Mouse (Mus musculus): ENCODE results near the gene Pdxk. TPM values are rescaled to one million over a fixed set of nuclear protein-coding genes. Genes with fewer than 3 reads are reported as not detected.
"Not testable (repeated sequence)": the region's sequence is repeated elsewhere in the genome, so short reads cannot be mapped to it uniquely, and the experiment has no call there.

The Pdxk gene
- 10 to 100 TPM; 25.8 to 35.9 TPM for total RNA-seq (2021)
- long read RNA-seq, experiment 1, full-length matches to known transcripts = 12 of 19 reads
- long read RNA-seq, experiment 1, partial matches to known transcripts = 7 of 19 reads
- long read RNA-seq, experiment 1, other reads (novel, unspliced or antisense) = 0 of 19 reads
- long read RNA-seq, experiment 2, full-length matches to known transcripts = 5 of 19 reads
- long read RNA-seq, experiment 2, partial matches to known transcripts = 0 of 19 reads
- long read RNA-seq, experiment 2, other reads (novel, unspliced or antisense) = 14 of 19 reads

- DNase-seq (ENCODE audit: low spot score in 2 of 2) = peak; percentile 91 to 94
These were observed at the start of gene Pdxk for GRCm38 (mm10) chr10:78464792-78465207. Gene Pdxk (minus strand): TSS chr10:78464975.

GRCm38 (mm10) chr10:78502986-78503733 is 38.4 kb upstream of the Pdxk start:
- DNase-seq (ENCODE audit: low spot score in 2 of 2) = no peak

- peak; percentile 81 to 86 for DNase-seq (ENCODE audit: low spot score in 2 of 2)
These were observed 22.8 kb upstream of the Pdxk start for GRCm38 (mm10) chr10:78487431-78488086.

GRCm38 (mm10) chr10:78486871-78487270 is 22.1 kb upstream of the Pdxk start:
- DNase-seq (ENCODE audit: low spot score in 2 of 2) = no peak

- not testable (repeated sequence) for DNase-seq (ENCODE audit: low spot score in 2 of 2)
These were observed 20.6 kb upstream of the Pdxk start for GRCm38 (mm10) chr10:78485369-78485768.

GRCm38 (mm10) chr10:78481928-78482499 is 17.2 kb upstream of the Pdxk start:
- DNase-seq (ENCODE audit: low spot score in 2 of 2) = peak in 1 of 2 experiments; percentile 45

GRCm38 (mm10) chr10:78480954-78481927 is 16.5 kb upstream of the Pdxk start:
- DNase-seq (ENCODE audit: low spot score in 2 of 2) = no peak

- no peak for DNase-seq (ENCODE audit: low spot score in 2 of 2)
These were observed 12.0 kb upstream of the Pdxk start for GRCm38 (mm10) chr10:78476821-78477220.

- no peak for DNase-seq (ENCODE audit: low spot score in 2 of 2)
These were observed 10.0 kb upstream of the Pdxk start for GRCm38 (mm10) chr10:78474759-78475158.

GRCm38 (mm10) chr10:78473434-78473833 is 8.7 kb upstream of the Pdxk start:
- DNase-seq (ENCODE audit: low spot score in 2 of 2) = no peak

GRCm38 (mm10) chr10:78472046-78472445 is 7.3 kb upstream of the Pdxk start:
- peak in 1 of 2 experiments; percentile 39 for DNase-seq (ENCODE audit: low spot score in 2 of 2)

- DNase-seq (ENCODE audit: low spot score in 2 of 2) = no peak
These were observed 6.0 kb upstream of the Pdxk start for GRCm38 (mm10) chr10:78470582-78471313.

GRCm38 (mm10) chr10:78467761-78468310 is 3.1 kb upstream of the Pdxk start:
- DNase-seq (ENCODE audit: low spot score in 2 of 2) = no peak

GRCm38 (mm10) chr10:78466647-78467046 is 1.9 kb upstream of the Pdxk start:
- no peak for DNase-seq (ENCODE audit: low spot score in 2 of 2)

- no peak for DNase-seq (ENCODE audit: low spot score in 2 of 2)
These were observed 697 bp upstream of the Pdxk start for GRCm38 (mm10) chr10:78465472-78465871.

GRCm38 (mm10) chr10:78464201-78464791 is 479 bp downstream of the Pdxk start:
- DNase-seq (ENCODE audit: low spot score in 2 of 2) = no peak

GRCm38 (mm10) chr10:78463769-78464167 is 1.0 kb downstream of the Pdxk start:
- no peak for DNase-seq (ENCODE audit: low spot score in 2 of 2)

- DNase-seq (ENCODE audit: low spot score in 2 of 2) = no peak
These were observed 1.6 kb downstream of the Pdxk start for GRCm38 (mm10) chr10:78462945-78463768.

Data from adrenal gland, adult 18-20 months (tissue).